Mouse (Mus musculus): ENCODE measurements around the gene Pde1b.
A peak's percentile ranks its signal among the peaks of the same experiment; 100 is the strongest.

Pde1b gene

GRCm38 (mm10) chr15:103552096-103552690 is 49.4 kb downstream of the Pde1b start:
- DNase-seq: peak; percentile 64

GRCm38 (mm10) chr15:103564981-103565380 is 62.1 kb downstream of the Pde1b start, which contains the start of gene Glycam1:
Glycam1 (minus strand) TSS chr15:103565081.
- DNase-seq: no peak
